Mouse (Mus musculus) lung, postnatal 0 days (tissue): Measurements from ENCODE around the gene Traf5. TPM values are rescaled to one million over a fixed set of nuclear protein-coding genes. Genes with fewer than 3 reads are reported as not detected.

Experiments used
- ATAC-seq: fragments of 200-750 bp; cut with Nextera tagmentation; 2 replicates; pipeline ENCODE4 v1.8.0; 2017; ENCODE audit warnings: moderate library complexity
- DNase-seq: peaks from one replicate; pipeline ENCODE4 v3.0.0-alpha.2; 2016; ENCODE audit warnings: low spot score
- H3K27ac ChIP-seq: fragments of 300-500 bp; sonication (generic); 2 replicates; pipeline ENCODE4 v1.5.1; 2014; ENCODE audit warnings: antibody characterized with exemption, mild to moderate bottlenecking, low read length, mixed read lengths
- H3K27me3 ChIP-seq: fragments of 300-500 bp; sonication (generic); replicated peaks from 2 replicates; pipeline ENCODE4 v1.6.1; 2014; ENCODE audit warnings: low read length, mixed read lengths; ENCODE audit not compliant: insufficient read depth
- H3K36me3 ChIP-seq: fragments of 300-500 bp; sonication (generic); 2 replicates; pipeline ENCODE4 v1.6.1; 2014; ENCODE audit warnings: low read length, mixed read lengths; ENCODE audit not compliant: insufficient read depth
- H3K4me1 ChIP-seq: fragments of 300-500 bp; sonication (generic); 2 replicates; pipeline ENCODE4 v1.6.1; 2014; ENCODE audit warnings: antibody characterized with exemption, low read depth, low read length, mixed read lengths; ENCODE audit not compliant: insufficient read depth
- H3K4me2 ChIP-seq: fragments of 300-500 bp; sonication (generic); replicated peaks from 2 replicates; pipeline ENCODE4 v1.6.1; 2014; ENCODE audit warnings: low read depth, mild to moderate bottlenecking, low read length, moderate library complexity, mixed read lengths
- H3K4me3 ChIP-seq: fragments of 300-500 bp; sonication (generic); 2 replicates; pipeline ENCODE4 v1.5.1; 2014; ENCODE audit warnings: low read depth, low read length
- H3K9ac ChIP-seq: fragments of 300-500 bp; sonication (generic); replicated peaks from 2 replicates; pipeline ENCODE4 v1.6.1; 2014; ENCODE audit warnings: low read depth, mild to moderate bottlenecking
- H3K9me3 ChIP-seq: fragments of 300-500 bp; sonication (generic); 2 replicates; pipeline ENCODE4 v1.6.1; 2016; ENCODE audit warnings: low read length, mixed read lengths
- CTCF ChIP-seq: IDR thresholded peaks from 2 replicates; pipeline ENCODE4 v1.5.1; 2016; ENCODE audit warnings: antibody characterized with exemption, mild to moderate bottlenecking
- EP300 ChIP-seq: IDR thresholded peaks from 2 replicates; pipeline ENCODE4 v1.6.1; 2016; ENCODE audit warnings: antibody characterized with exemption, mild to moderate bottlenecking, control low read depth
- WGBS: fragments of 180-500 bp; shearing (Covaris S2); extraction: QIAGEN DNeasy Blood & Tissue Kit; methylation state at CpG from one replicate; pipeline ENCODE4 v1.1.7; 2014; 5-methylcytosine and 5-hydroxymethylcytosine counted together
- microRNA-seq: library from miRNA; unstranded; fragments of <30 nt; microRNA quantifications from one replicate; pipeline ENCODE4, GENCODE M21; 2016
- polyA plus RNA-seq: library from polyadenylated mRNA; unstranded; fragments of >200 nt; fragmentation: Nextera tagmentation; extraction: Ambion mirVana; gene quantifications from 2 replicates; pipeline ENCODE4 v1.2.1, GENCODE M21; 2015

The Traf5 gene
- polyA plus RNA-seq, 1 experiment from 2014 or later: 27.1 TPM

DNA sequence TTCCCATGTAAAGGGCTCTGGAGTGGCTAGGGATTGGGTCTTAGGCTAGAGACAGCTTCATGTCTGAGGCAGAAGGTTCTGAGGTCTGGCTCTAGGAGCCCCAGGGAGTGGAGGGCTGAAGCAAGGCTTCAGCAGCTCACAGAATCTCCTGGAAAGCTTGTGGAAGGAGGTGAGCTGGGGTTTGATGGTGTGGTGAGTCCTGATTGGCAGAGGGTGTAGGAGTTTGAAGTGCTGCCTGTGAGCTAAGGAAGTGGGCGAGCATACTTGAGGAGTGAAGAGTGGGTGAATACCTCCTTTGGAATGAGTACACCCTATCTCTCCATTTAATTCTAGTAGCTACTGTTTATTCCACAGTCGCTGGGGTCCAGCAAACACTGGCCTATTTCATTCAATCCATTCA is 141.7 kb downstream of the Traf5 start:
- no peaks in the 10 kb centered on the region for H3K27me3 ChIP-seq
- DNase-seq (peak; percentile 46), ATAC-seq (peak; percentile 24; the same call in 1 of the 2 replicates)
- 54% methylated on average over 2 of the region's 2 CpGs for WGBS
- no peak for TF ChIP-seq CTCF
- TF ChIP-seq EP300: no peak
- no peaks in the 10 kb centered on the region for H3K36me3 ChIP-seq
- no peaks in the 10 kb centered on the region; the same call in 1 of the 2 replicates for H3K4me1 ChIP-seq
- no peak overlapping the region for H3K9ac ChIP-seq
- H3K4me2 ChIP-seq: no peak overlapping the region
- H3K27ac ChIP-seq: no peak overlapping the region; the same call in 1 of the 2 replicates
- no peak overlapping the region for H3K4me3 ChIP-seq
- no peaks in the 10 kb centered on the region for H3K9me3 ChIP-seq

DNA sequence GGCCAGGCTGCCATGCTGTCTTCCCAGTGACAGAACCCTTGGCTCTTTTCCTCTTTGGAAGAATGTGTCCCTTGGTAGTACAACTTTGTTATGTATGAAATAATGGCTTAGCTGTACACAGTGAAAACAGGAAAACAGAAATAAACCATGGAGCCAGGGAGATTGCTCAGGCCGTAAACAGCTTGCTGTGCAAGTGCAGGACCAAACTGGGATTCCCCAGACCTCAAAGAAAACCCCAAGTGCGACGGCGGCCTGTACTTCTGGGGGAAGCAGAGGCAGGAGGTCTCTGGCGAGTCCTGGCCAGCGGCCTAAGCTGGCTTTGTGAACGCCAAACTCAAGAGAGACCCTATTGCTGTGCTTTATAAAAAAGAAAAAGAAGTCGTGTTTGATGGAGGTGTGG is 143.8 kb downstream of the Traf5 start:
- Histone ChIP-seq H3K36me3 (no peaks in the 10 kb centered on the region), H3K27me3 (no peaks in the 10 kb centered on the region), H3K9ac (no peak overlapping the region), H3K27ac (peak overlapping the region; percentile 54; the same call in 1 of the 2 replicates), H3K4me3 (no peak overlapping the region), H3K4me2 (no peak overlapping the region), H3K9me3 (no peaks in the 10 kb centered on the region), H3K4me1 (no peaks in the 10 kb centered on the region; the same call in 1 of the 2 replicates)
- ATAC-seq (no peak), DNase-seq (no peak)
- TF ChIP-seq EP300 (no peak), CTCF (no peak)
- WGBS: 74% methylated on average over 8 of the region's 8 CpGs

DNA sequence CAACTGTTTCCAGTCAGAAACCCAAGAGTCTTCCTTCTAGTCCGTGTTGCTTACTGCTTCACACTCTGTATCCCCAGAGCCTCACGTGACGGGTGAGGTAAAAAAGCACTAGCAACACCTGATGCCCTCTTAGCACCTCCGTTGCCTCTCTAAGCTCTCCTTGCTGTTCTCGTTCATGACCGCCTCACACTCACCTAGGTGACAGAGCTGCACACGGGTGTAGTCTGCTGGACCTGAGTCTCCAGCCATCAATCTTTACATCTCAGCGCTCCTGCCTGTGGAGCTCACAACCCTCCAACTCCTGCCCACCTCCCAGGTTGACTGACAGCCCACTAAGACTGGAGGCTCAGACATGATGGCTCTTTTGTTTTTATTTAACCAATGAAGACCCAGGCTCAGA is 144.6 kb downstream of the Traf5 start:
- Histone ChIP-seq H3K4me2 (no peak overlapping the region), H3K4me1 (no peaks in the 10 kb centered on the region; the same call in 1 of the 2 replicates), H3K9ac (no peak overlapping the region), H3K9me3 (no peaks in the 10 kb centered on the region), H3K4me3 (no peak overlapping the region), H3K36me3 (no peaks in the 10 kb centered on the region), H3K27ac (peak overlapping the region; percentile 71), H3K27me3 (no peaks in the 10 kb centered on the region)
- TF ChIP-seq CTCF (no peak), EP300 (no peak)
- WGBS: 56% methylated on average over 8 of the region's 8 CpGs
- DNase-seq (no peak), ATAC-seq (no peak)

Small RNA genes lying within 50 kb of the gene (microRNA-seq; reads per million reads assigned to microRNA genes)
- not detected for gene Mir3473c

Other genes starting within 250 kb of the Traf5 start
- 5.2 and 5.6 TPM in 2 replicates for gene Slc30a1, start 185.8 kb downstream of the Traf5 start, polyA plus RNA-seq
- 3.7 and 4.6 TPM in 2 replicates for gene Rd3, start 115.2 kb downstream of the Traf5 start, polyA plus RNA-seq
- gene Rcor3, start 45.5 kb upstream of the Traf5 start, polyA plus RNA-seq: 26.1 and 27.6 TPM in 2 replicates
- gene Kcnh1, start 98.2 kb upstream of the Traf5 start, polyA plus RNA-seq: 3.4 and 4.4 TPM in 2 replicates